ENCODE assay signal across 8 mouse cellular contexts in genomic region chr1:180407171-180407671, GRCm38 (mm10).
A peak's percentile ranks its signal among the peaks of the same experiment; 100 is the strongest.
DNase-seq lines count a peak whose midpoint lies in the region; ATAC-seq and TF ChIP-seq lines count a peak whose summit lies in the region.

No protein-coding gene starts in this region.

- H3K36me3 ChIP-seq in C2C12 (ENCODE audit: control insufficient read depth, insufficient read depth) (no peaks in the 10 kb centered on the region), MEL (ENCODE audit: control insufficient read depth in 1 of 2, insufficient read depth in 2 of 2, low read length in 2 of 2) (no peaks in the 10 kb centered on the region)

- H3K27ac ChIP-seq in MEL (ENCODE audit: control insufficient read depth, low read depth, low read length) = no peak overlapping the region

- no peaks in the 10 kb centered on the region for H3K79me3 ChIP-seq in C2C12 (ENCODE audit: low read depth)

- peak; percentile 65 for DNase-seq in MEL (ENCODE audit: low read depth, low spot score)
- DNase-seq in heart, postnatal 10 days = peak; percentile 78 to 85
- DNase-seq in kidney, postnatal 36 days = peak; percentile 88 to 91
- peak; percentile 44 to 45 for DNase-seq in spleen, postnatal 14 days (ENCODE audit: low spot score in 2 of 2)
- no peak for DNase-seq in layer of hippocampus, adult 9-10 months (ENCODE audit: low spot score)

- ATAC-seq in common myeloid progenitor, adult 5-6 weeks (replicated peaks; ENCODE audit: low read depth, poor library complexity, severe bottlenecking) = 0 out of 2 replicates have a peak, but pooled peaks have one; percentile 37
- peak; percentile 64 for ATAC-seq in megakaryocyte-erythroid progenitor cell, adult 5-6 weeks (replicated peaks; ENCODE audit: low FRiP score, low TSS enrichment, poor library complexity, severe bottlenecking)

- intact Hi-C loops in heart, postnatal 10 days (cut with DNase I) = loop anchor here (1.0 to 2.0 kb wide), 2 partner anchors 16 to 139 kb away; no protein-coding TSS in a partner anchor

- H3K4me3 ChIP-seq in C2C12 (ENCODE audit: insufficient read depth, poor library complexity, severe bottlenecking) (no peak overlapping the region), MEL (ENCODE audit: control insufficient read depth in 1 of 2, insufficient read depth in 1 of 2, low read depth in 2 of 2, low read length in 2 of 2) (no peak overlapping the region)

- peak; percentile 30 for TF ChIP-seq CTCF in C2C12 (IDR thresholded peaks at IDR 0.05; ENCODE audit: control insufficient read depth, insufficient read depth, insufficient read length)
- TF ChIP-seq CTCF in MEL (IDR thresholded peaks at IDR 0.05 in 2 of 3, conservative IDR thresholded peaks at IDR 0.05 in 1 of 3; ENCODE audit: control insufficient read depth in 1 of 3, insufficient read depth in 1 of 3, low read depth in 2 of 3, low read length in 3 of 3, poor library complexity in 1 of 3, severe bottlenecking in 1 of 3) = peak; percentile 53 to 91 (median 86)

- TF ChIP-seq RAD21 in MEL (IDR thresholded peaks at IDR 0.05; ENCODE audit: low read depth, low read length) = peak; percentile 81

- H3K27me3 ChIP-seq in C2C12 (ENCODE audit: control insufficient read depth, insufficient read depth, insufficient read length) (no peaks in the 10 kb centered on the region), MEL (ENCODE audit: control insufficient read depth in 1 of 2, insufficient read depth in 2 of 2, low read length in 2 of 2) (no peaks in the 10 kb centered on the region)

- H3K9ac ChIP-seq in MEL (ENCODE audit: control insufficient read depth, low read depth, low read length, poor library complexity, severe bottlenecking) = no peak overlapping the region

- TF ChIP-seq POLR2A in MEL (IDR thresholded peaks at IDR 0.05; ENCODE audit: control insufficient read depth in 1 of 2, insufficient read depth in 1 of 2, low read depth in 1 of 2, low read length in 2 of 2, poor library complexity in 1 of 2) = no peak

- peak overlapping the region; percentile 24 for H3ac ChIP-seq in C2C12 (ENCODE audit: control insufficient read depth, insufficient read length, low read depth)

- H3K9me3 ChIP-seq in MEL (replicated peaks; ENCODE audit: insufficient read depth, low read length) = no peaks in the 10 kb centered on the region

- no peaks in the 10 kb centered on the region for H3K4me1 ChIP-seq in MEL (ENCODE audit: control insufficient read depth in 1 of 2, insufficient read depth in 2 of 2, low read length in 2 of 2)

- H3K79me2 ChIP-seq in C2C12 (ENCODE audit: control insufficient read depth, insufficient read depth) (no peaks in the 10 kb centered on the region), MEL (ENCODE audit: control insufficient read depth, insufficient read depth, low read length, poor library complexity) (no peaks in the 10 kb centered on the region)

- TF ChIP-seq EP300 in MEL (IDR thresholded peaks at IDR 0.05; ENCODE audit: low read depth in 1 of 2, low read length in 2 of 2) = no peak

TF ChIP-seq in C2C12, 6 proteins besides CTCF, POLR2A, EP300 and RAD21:
- TF ChIP-seq USF1 (IDR thresholded peaks at IDR 0.05; ENCODE audit: low read depth) = no peak
- TF ChIP-seq MAX (IDR thresholded peaks at IDR 0.05) = no peak
- TF ChIP-seq MYOG (IDR thresholded peaks at IDR 0.05; ENCODE audit: control insufficient read depth, extremely low read depth, insufficient read length) = no peak
- no peak for TF ChIP-seq MYOD1 (IDR thresholded peaks at IDR 0.05; ENCODE audit: control insufficient read depth, insufficient read length, low read depth)
- TF ChIP-seq CEBPB (IDR thresholded peaks at IDR 0.05; ENCODE audit: low read depth) = no peak
- no peak for TF ChIP-seq FOSL1 (IDR thresholded peaks at IDR 0.05; ENCODE audit: insufficient read depth, low read length, poor library complexity, severe bottlenecking)

TF ChIP-seq in MEL, 35 proteins besides CTCF, POLR2A, EP300 and RAD21:
- TF ChIP-seq CHD2 (IDR thresholded peaks at IDR 0.05; ENCODE audit: low read length) (no peak), BHLHE40 (IDR thresholded peaks at IDR 0.05; ENCODE audit: borderline replicate concordance, low read depth, low read length) (0 out of 2 replicates have a peak, but pooled peaks have one; percentile 25), E2F4 (IDR thresholded peaks at IDR 0.05; ENCODE audit: borderline replicate concordance, low read depth, low read length) (no peak), SIN3A (IDR thresholded peaks at IDR 0.05; ENCODE audit: low read length) (no peak), CHD1 (IDR thresholded peaks at IDR 0.05; ENCODE audit: low read depth, low read length) (no peak), MAZ (IDR thresholded peaks at IDR 0.05; ENCODE audit: low read depth, low read length) (0 out of 2 replicates have a peak, but pooled peaks have one; percentile 63), MAFK (IDR thresholded peaks at IDR 0.05; ENCODE audit: borderline replicate concordance, low read depth, low read length) (no peak), MXI1 (IDR thresholded peaks at IDR 0.05; ENCODE audit: low read depth, low read length) (no peak), MEF2A (IDR thresholded peaks at IDR 0.05; ENCODE audit: extremely low read depth, insufficient replicate concordance, low read depth, low read length, poor library complexity, severe bottlenecking) (no peak), ZC3H11A (IDR thresholded peaks at IDR 0.05; ENCODE audit: low read depth, low read length) (peak; percentile 95), TAL1 (IDR thresholded peaks at IDR 0.05; ENCODE audit: low read length) (no peak), NELFE (IDR thresholded peaks at IDR 0.05; ENCODE audit: low read depth, low read length) (no peak), MAX (IDR thresholded peaks at IDR 0.05; ENCODE audit: low read length) (no peak), GABPA (IDR thresholded peaks at IDR 0.05; ENCODE audit: low read depth, low read length) (no peak), USF2 (IDR thresholded peaks at IDR 0.05; ENCODE audit: borderline replicate concordance in 1 of 2, insufficient read depth in 1 of 2, low read depth in 1 of 2, low read length in 2 of 2) (no peak), MYC (IDR thresholded peaks at IDR 0.05; ENCODE audit: low read depth, low read length) (no peak), SMC3 (IDR thresholded peaks at IDR 0.05; ENCODE audit: low read depth, low read length) (peak; percentile 99), JUND (IDR thresholded peaks at IDR 0.05; ENCODE audit: low read depth, low read length) (no peak), USF1 (IDR thresholded peaks at IDR 0.05; ENCODE audit: low read depth, low read length) (no peak), POLR2AphosphoS5 (IDR thresholded peaks at IDR 0.05; ENCODE audit: borderline replicate concordance, low read depth, low read length) (no peak), HCFC1 (IDR thresholded peaks at IDR 0.05; ENCODE audit: low read depth, low read length) (no peak), KAT2A (conservative IDR thresholded peaks at IDR 0.05; ENCODE audit: low read depth, low read length) (no peak), POLR2AphosphoS2 (IDR thresholded peaks at IDR 0.05; ENCODE audit: low read length) (no peak)
TF ChIP-seq in MEL: peak in this region for 4.
